Mouse (Mus musculus) CH12.LX (cell line): ENCODE measurements at regions not wholly inside any gene's neighbourhood (a gene's known extent, or its start where the extent isn't known, plus 50 kb on each side); places are given as distances from the start of the nearest gene placed in this dataset.

Source experiments
- DNase-seq: peaks from one replicate; pipeline ENCODE4 v3.0.0-alpha.2; 2013; ENCODE audit errors: extremely low read depth
- H3K27ac ChIP-seq: 2 replicates; pipeline ENCODE4 v1.5.1; 2012; ENCODE audit warnings: low read depth, mild to moderate bottlenecking, control low read depth, moderate library complexity; ENCODE audit not compliant: insufficient read depth
- H3K27me3 ChIP-seq: replicated peaks from 2 replicates; pipeline ENCODE3; 2012; ENCODE audit warnings: inconsistent platforms
- H3K36me3 ChIP-seq, 2 experiments: replicated peaks in 1 of 2; 2 replicates each; pipeline versions ENCODE3 to v1.6.1; 2012; ENCODE audit warnings: inconsistent platforms in 1 of 2, low read length in 1 of 2, mild to moderate bottlenecking in 1 of 2, mixed read lengths in 1 of 2, moderate library complexity in 1 of 2; ENCODE audit not compliant: control insufficient read depth in 1 of 2, insufficient read depth in 1 of 2
- H3K4me1 ChIP-seq, 2 experiments: 2 replicates each; pipeline ENCODE4 v1.6.1; 2012; ENCODE audit warnings: inconsistent platforms in 1 of 2, moderate library complexity in 1 of 2; ENCODE audit not compliant: insufficient read depth in 2 of 2, control insufficient read depth in 1 of 2
- H3K4me2 ChIP-seq: 2 replicates; pipeline ENCODE4 v1.6.1; 2012; ENCODE audit warnings: low read depth, mild to moderate bottlenecking, control low read depth; ENCODE audit not compliant: poor library complexity, insufficient read depth, severe bottlenecking
- H3K4me3 ChIP-seq, 3 experiments: fragments of 150-350 bp in 1 of 3; sonication (generic) in 1 of 3; replicated peaks in 1 of 3; 2 replicates each; pipeline versions ENCODE3 to v1.5.1; 2011 to 2012; ENCODE audit warnings: low read depth in 2 of 3, low read length in 2 of 3, mild to moderate bottlenecking in 2 of 3, moderate library complexity in 2 of 3, control low read depth in 1 of 3, improper control_type of control experiment in 1 of 3, inconsistent platforms in 1 of 3, mixed read lengths in 1 of 3; ENCODE audit not compliant: poor library complexity in 1 of 3
- H3K79me2 ChIP-seq: replicated peaks from 2 replicates; pipeline ENCODE4 v1.6.1; 2012; ENCODE audit warnings: mild to moderate bottlenecking, moderate library complexity; ENCODE audit not compliant: control insufficient read depth, poor library complexity, insufficient read depth, severe bottlenecking; ENCODE audit errors: extremely low read depth
- H3K9ac ChIP-seq: 2 replicates; pipeline ENCODE4 v1.6.1; 2012; ENCODE audit warnings: low read depth, mild to moderate bottlenecking, control low read depth, moderate library complexity; ENCODE audit not compliant: insufficient read depth
- H3K9me3 ChIP-seq: replicated peaks from 2 replicates; pipeline ENCODE3; 2012; ENCODE audit warnings: low read length, inconsistent platforms, mixed read lengths
- CHD1 ChIP-seq: IDR thresholded peaks from 2 replicates; pipeline ENCODE4 v1.6.1; 2012; ENCODE audit warnings: low read depth, low read length, improper control_type of control experiment, inconsistent platforms
- CHD2 ChIP-seq: IDR thresholded peaks from 2 replicates; pipeline ENCODE4 v1.6.1; 2011; ENCODE audit warnings: low read length, improper control_type of control experiment
- ELF1 ChIP-seq: IDR thresholded peaks from 2 replicates; pipeline ENCODE4 v1.6.1; 2014; ENCODE audit warnings: low read depth, mild to moderate bottlenecking, inconsistent platforms, low read length, improper control_type of control experiment
- EP300 ChIP-seq: IDR thresholded peaks from 2 replicates; pipeline ENCODE4 v1.6.1; 2011; ENCODE audit warnings: low read length, improper control_type of control experiment
- GABPA ChIP-seq: IDR thresholded peaks from 2 replicates; pipeline ENCODE4 v1.6.1; 2012; ENCODE audit warnings: low read depth, low read length, improper control_type of control experiment, inconsistent platforms; ENCODE audit not compliant: insufficient replicate concordance
- HCFC1 ChIP-seq: IDR thresholded peaks from 2 replicates; pipeline ENCODE4 v1.6.1; 2012; ENCODE audit warnings: low read depth, mild to moderate bottlenecking, inconsistent platforms, low read length, improper control_type of control experiment
- IRF4 ChIP-seq: IDR thresholded peaks from 2 replicates; pipeline ENCODE4 v1.6.1; 2014; ENCODE audit warnings: low read depth, mild to moderate bottlenecking, inconsistent platforms, low read length, improper control_type of control experiment
- JUND ChIP-seq: conservative IDR thresholded peaks from 2 replicates; pipeline ENCODE4 v1.6.1; 2011; ENCODE audit warnings: low read depth, low read length, improper control_type of control experiment
- KAT2A ChIP-seq: IDR thresholded peaks from 2 replicates; pipeline ENCODE4 v1.6.1; 2012; ENCODE audit warnings: low read length, improper control_type of control experiment, inconsistent platforms; ENCODE audit not compliant: insufficient replicate concordance
- MAFK ChIP-seq: IDR thresholded peaks from 2 replicates; pipeline ENCODE4 v1.6.1; 2011; ENCODE audit warnings: low read length, improper control_type of control experiment; ENCODE audit not compliant: insufficient replicate concordance
- MEF2A ChIP-seq: IDR thresholded peaks from 2 replicates; pipeline ENCODE4 v1.6.1; 2014; ENCODE audit warnings: low read depth, mild to moderate bottlenecking, inconsistent platforms, low read length, improper control_type of control experiment, borderline replicate concordance
- MYC ChIP-seq: IDR thresholded peaks from 2 replicates; pipeline ENCODE4 v1.6.1; 2011; ENCODE audit warnings: low read depth, mild to moderate bottlenecking, improper control_type of control experiment, low read length
- PAX5 ChIP-seq: IDR thresholded peaks from 2 replicates; pipeline ENCODE4 v1.6.1; 2012; ENCODE audit warnings: low read length, inconsistent platforms, mixed read lengths
- POLR2AphosphoS2 ChIP-seq: IDR thresholded peaks from 2 replicates; pipeline ENCODE4 v1.6.1; 2011; ENCODE audit warnings: low read depth, low read length, improper control_type of control experiment
- RAD21 ChIP-seq: IDR thresholded peaks from 2 replicates; pipeline ENCODE4 v1.6.1; 2011; ENCODE audit warnings: low read depth, mild to moderate bottlenecking, low read length, improper control_type of control experiment, moderate library complexity
- RCOR1 ChIP-seq: conservative IDR thresholded peaks from 2 replicates; pipeline ENCODE4 v1.6.1; 2012; ENCODE audit warnings: low read depth, mild to moderate bottlenecking, inconsistent platforms, low read length, improper control_type of control experiment
- SIN3A ChIP-seq: IDR thresholded peaks from 2 replicates; pipeline ENCODE4 v1.6.1; 2012; ENCODE audit warnings: low read length, improper control_type of control experiment, inconsistent platforms
- TBP ChIP-seq: conservative IDR thresholded peaks from 2 replicates; pipeline ENCODE4 v1.6.1; 2011; ENCODE audit warnings: low read depth, low read length, improper control_type of control experiment
- TCF12 ChIP-seq: IDR thresholded peaks from 2 replicates; pipeline ENCODE4 v1.6.1; 2014; ENCODE audit warnings: low read depth, mild to moderate bottlenecking, inconsistent platforms, low read length, improper control_type of control experiment
- ZC3H11A ChIP-seq: IDR thresholded peaks from 2 replicates; pipeline ENCODE4 v1.6.1; 2012; ENCODE audit warnings: low read depth, mild to moderate bottlenecking, inconsistent platforms, low read length, improper control_type of control experiment
- ZKSCAN1 ChIP-seq: IDR thresholded peaks from 2 replicates; pipeline ENCODE4 v1.6.1; 2012; ENCODE audit warnings: low read depth, inconsistent platforms, low read length, improper control_type of control experiment, borderline replicate concordance
- ZMIZ1 ChIP-seq: IDR thresholded peaks from 2 replicates; pipeline ENCODE4 v1.6.1; 2012; ENCODE audit warnings: low read depth, mild to moderate bottlenecking, inconsistent platforms, low read length, improper control_type of control experiment
- dilution Hi-C: fragments of 300-500 bp; cut with MboI; formaldehyde crosslinking; loops from 2 replicates; pipeline ENCODE4 v1.14.3; 2020; ENCODE audit warnings: low sequenced_read_pairs; ENCODE audit not compliant: extremely low pct_unique_long_range_greater_than_20kb, extremely low pct_ligation_motif_present
- in situ Hi-C: fragments of 300-500 bp; cut with MboI; formaldehyde crosslinking; loops from 3 replicates; pipeline ENCODE4 v1.14.3; 2019; ENCODE audit warnings: low sequenced_read_pairs, low pct_ligation_motif_present, low pct_unique_long_range_greater_than_20kb, mixed read lengths

DNA sequence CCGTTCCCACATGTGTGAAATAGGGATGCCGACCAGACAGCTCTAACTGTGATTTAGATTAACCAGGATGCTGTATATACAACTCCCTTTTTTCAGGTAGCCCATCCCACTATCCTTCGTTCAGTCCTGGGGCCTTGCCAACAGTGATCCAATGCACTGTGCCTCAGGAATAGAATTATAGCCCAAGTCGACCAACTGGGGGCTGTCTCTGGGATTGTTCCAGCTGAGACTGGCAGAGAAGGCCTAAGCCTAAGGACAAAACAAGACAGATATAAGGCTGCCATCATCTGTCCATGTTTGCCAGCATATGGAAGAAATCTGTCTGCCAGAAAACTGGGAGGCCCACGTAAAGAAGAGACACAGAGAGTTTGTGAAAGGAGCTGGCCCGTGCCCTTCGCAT lies 269.9 kb downstream of the H2al1j start:
- no peak for TF ChIP-seq RAD21
- TF ChIP-seq ZKSCAN1: no peak
- TF ChIP-seq ELF1: no peak
- no peak for TF ChIP-seq POLR2AphosphoS2
- TF ChIP-seq EP300: no peak
- no peak for TF ChIP-seq PAX5
- TF ChIP-seq SIN3A: no peak
- TF ChIP-seq IRF4: no peak
- no peak for TF ChIP-seq TCF12
- no peak for TF ChIP-seq CHD1
- TF ChIP-seq MEF2A: no peak
- no peak for TF ChIP-seq ZC3H11A
- no peak for TF ChIP-seq HCFC1
- TF ChIP-seq MYC: no peak
- TF ChIP-seq CHD2: no peak
- TF ChIP-seq JUND: no peak
- TF ChIP-seq, all 38 proteins: peak for 0
- no peak overlapping the region for H3K4me2 ChIP-seq
- dilution Hi-C loops (no loop called here), in situ Hi-C loops (no loop called here)
- H3K4me3 ChIP-seq: no peak overlapping the region
- no peaks in the 10 kb centered on the region for H3K36me3 ChIP-seq
- DNase-seq: no peak
- no peaks in the 10 kb centered on the region for H3K27me3 ChIP-seq
- no peaks in the 10 kb centered on the region for H3K4me1 ChIP-seq
- no peaks in the 10 kb centered on the region for H3K9me3 ChIP-seq
- H3K27ac ChIP-seq: no peak overlapping the region
- no peaks in the 10 kb centered on the region for H3K79me2 ChIP-seq
- no peak overlapping the region for H3K9ac ChIP-seq

DNA sequence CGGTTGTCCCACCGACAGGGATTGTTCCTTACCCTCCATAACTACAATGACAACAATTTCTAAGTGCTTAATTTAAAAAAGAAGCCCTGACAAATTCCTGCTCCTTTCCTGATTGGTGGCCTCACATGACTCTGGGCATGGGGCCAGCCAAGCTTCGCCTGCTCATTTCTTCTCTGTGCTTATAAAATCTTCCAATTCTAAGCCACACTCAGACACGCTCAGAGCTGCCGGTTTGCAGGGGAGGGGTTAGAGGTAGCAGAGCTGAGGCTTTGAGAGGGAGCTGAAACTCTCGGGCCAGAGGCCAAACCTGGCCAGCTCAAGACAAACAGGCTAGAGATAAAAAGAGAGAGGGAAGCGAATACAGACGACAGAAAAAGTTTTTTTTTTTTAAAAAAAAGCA lies 286.6 kb downstream of the H2al1j start:
- H3K4me2 ChIP-seq: no peak overlapping the region
- no peak overlapping the region for H3K4me3 ChIP-seq
- no peak for DNase-seq
- dilution Hi-C loops: no loop called here
- H3K9me3 ChIP-seq: no peaks in the 10 kb centered on the region
- H3K27ac ChIP-seq: no peak overlapping the region
- no peak for TF ChIP-seq MEF2A
- TF ChIP-seq TCF12: no peak
- no peak for TF ChIP-seq ZC3H11A
- no peak for TF ChIP-seq RCOR1
- no peak for TF ChIP-seq GABPA
- no peak for TF ChIP-seq ZMIZ1
- TF ChIP-seq MAFK: no peak
- TF ChIP-seq TBP: no peak
- TF ChIP-seq CHD2: no peak
- no peak for TF ChIP-seq IRF4
- TF ChIP-seq KAT2A: no peak
- TF ChIP-seq HCFC1: no peak
- TF ChIP-seq, all 38 proteins: peak for 0
- H3K4me1 ChIP-seq: peaks cover 5 to 6% of the 10 kb centered on the region in 2 experiments; a peak in 3 of 4 replicates
- no peak overlapping the region for H3K9ac ChIP-seq
- in situ Hi-C loops: no loop called here
- no peaks in the 10 kb centered on the region for H3K36me3 ChIP-seq
- no peaks in the 10 kb centered on the region for H3K27me3 ChIP-seq
- no peaks in the 10 kb centered on the region for H3K79me2 ChIP-seq
